Mouse (Mus musculus) MEL (cell line): ENCODE results near the gene Sgk2. TPM values are rescaled to one million over a fixed set of nuclear protein-coding genes. Genes with fewer than 3 reads are reported as not detected.

ENCODE experiments used
- DNase-seq: peaks from one replicate; pipeline ENCODE4 v3.0.0; 2011; ENCODE audit warnings: low read depth, low spot score
- H3K27ac ChIP-seq: 2 replicates; pipeline ENCODE4 v1.5.1; 2012; ENCODE audit warnings: low read depth, mild to moderate bottlenecking, control low read depth, low read length, moderate library complexity; ENCODE audit not compliant: control insufficient read depth
- H3K27me3 ChIP-seq, 2 experiments: fragments of 150-350 bp in 1 of 2; sonication (generic) in 1 of 2; 2 replicates each; pipeline ENCODE4 v1.6.1; 2012; ENCODE audit warnings: low read length in 2 of 2, mild to moderate bottlenecking in 2 of 2, improper control_type of control experiment in 1 of 2, moderate library complexity in 1 of 2; ENCODE audit not compliant: insufficient read depth in 2 of 2, control insufficient read depth in 1 of 2
- H3K36me3 ChIP-seq, 2 experiments: 2 replicates each; pipeline ENCODE4 v1.6.1; 2012 to 2014; ENCODE audit warnings: low read length in 2 of 2, improper control_type of control experiment in 1 of 2, inconsistent platforms in 1 of 2, mild to moderate bottlenecking in 1 of 2; ENCODE audit not compliant: insufficient read depth in 2 of 2, control insufficient read depth in 1 of 2
- H3K4me1 ChIP-seq, 2 experiments: fragments of 150-350 bp in 1 of 2; sonication (generic) in 1 of 2; 2 replicates each; pipeline ENCODE4 v1.6.1; 2012; ENCODE audit warnings: low read length in 2 of 2, improper control_type of control experiment in 1 of 2, mild to moderate bottlenecking in 1 of 2; ENCODE audit not compliant: insufficient read depth in 2 of 2, control insufficient read depth in 1 of 2
- H3K4me3 ChIP-seq, 2 experiments: fragments of 150-350 bp in 1 of 2; sonication (generic) in 1 of 2; 2 replicates each; pipeline ENCODE4 v1.5.1; 2012; ENCODE audit warnings: low read depth in 2 of 2, low read length in 2 of 2, mild to moderate bottlenecking in 2 of 2, moderate library complexity in 2 of 2, control low read depth in 1 of 2, improper control_type of control experiment in 1 of 2; ENCODE audit not compliant: control insufficient read depth in 1 of 2, insufficient read depth in 1 of 2
- H3K79me2 ChIP-seq: 2 replicates; pipeline ENCODE4 v1.6.1; 2012; ENCODE audit warnings: mild to moderate bottlenecking, low read length, moderate library complexity; ENCODE audit not compliant: control insufficient read depth, poor library complexity, insufficient read depth
- H3K9ac ChIP-seq: 2 replicates; pipeline ENCODE4 v1.6.1; 2012; ENCODE audit warnings: low read depth, mild to moderate bottlenecking, control low read depth, low read length, moderate library complexity; ENCODE audit not compliant: control insufficient read depth, poor library complexity, severe bottlenecking
- H3K9me3 ChIP-seq: fragments of 150-350 bp; sonication (generic); replicated peaks from 2 replicates; pipeline ENCODE4 v1.6.1; 2012; ENCODE audit warnings: mild to moderate bottlenecking, low read length, improper control_type of control experiment, moderate library complexity; ENCODE audit not compliant: insufficient read depth
- CHD1 ChIP-seq: IDR thresholded peaks from 2 replicates; pipeline ENCODE4 v1.6.1; 2012; ENCODE audit warnings: low read depth, mild to moderate bottlenecking, inconsistent platforms, low read length, improper control_type of control experiment
- CTCF ChIP-seq, 3 experiments: IDR thresholded peaks in 2 of 3; conservative IDR thresholded peaks in 1 of 3; 2 replicates each; pipeline ENCODE4 v1.5.1; 2011 to 2012; ENCODE audit warnings: low read length in 3 of 3, low read depth in 2 of 3, mild to moderate bottlenecking in 2 of 3, improper control_type of control experiment in 1 of 3, inconsistent platforms in 1 of 3, mixed read lengths in 1 of 3, moderate library complexity in 1 of 3; ENCODE audit not compliant: control insufficient read depth in 1 of 3, insufficient read depth in 1 of 3, poor library complexity in 1 of 3, severe bottlenecking in 1 of 3
- ELF1 ChIP-seq: IDR thresholded peaks from 2 replicates; pipeline ENCODE4 v1.6.1; 2014; ENCODE audit warnings: low read depth, mild to moderate bottlenecking, inconsistent platforms, low read length, improper control_type of control experiment, moderate library complexity
- EP300 ChIP-seq, 2 experiments: IDR thresholded peaks; 2 replicates each; pipeline ENCODE4 v1.6.1; 2011; ENCODE audit warnings: improper control_type of control experiment in 2 of 2, low read length in 2 of 2, low read depth in 1 of 2, mild to moderate bottlenecking in 1 of 2
- GABPA ChIP-seq: IDR thresholded peaks from 2 replicates; pipeline ENCODE4 v1.6.1; 2012; ENCODE audit warnings: low read depth, mild to moderate bottlenecking, inconsistent platforms, low read length, improper control_type of control experiment, moderate library complexity
- MYC ChIP-seq: IDR thresholded peaks from 2 replicates; pipeline ENCODE4 v1.6.1; 2011; ENCODE audit warnings: low read depth, mild to moderate bottlenecking, low read length, improper control_type of control experiment, moderate library complexity
- NELFE ChIP-seq: IDR thresholded peaks from 2 replicates; pipeline ENCODE4 v1.6.1; 2011; ENCODE audit warnings: low read depth, low read length, improper control_type of control experiment
- RAD21 ChIP-seq: IDR thresholded peaks from 2 replicates; pipeline ENCODE4 v1.6.1; 2011; ENCODE audit warnings: mild to moderate bottlenecking, low read depth, low read length, improper control_type of control experiment
- RCOR1 ChIP-seq: IDR thresholded peaks from 2 replicates; pipeline ENCODE4 v1.6.1; 2012; ENCODE audit warnings: low read depth, mild to moderate bottlenecking, inconsistent platforms, low read length, improper control_type of control experiment
- SMC3 ChIP-seq: IDR thresholded peaks from 2 replicates; pipeline ENCODE4 v1.6.1; 2011; ENCODE audit warnings: low read depth, low read length, improper control_type of control experiment
- TAL1 ChIP-seq: IDR thresholded peaks from 2 replicates; pipeline ENCODE4 v1.6.1; 2012; ENCODE audit warnings: mild to moderate bottlenecking, inconsistent platforms, low read length, moderate library complexity, mixed read lengths
- TCF12 ChIP-seq: IDR thresholded peaks from 2 replicates; pipeline ENCODE4 v1.6.1; 2014; ENCODE audit warnings: low read depth, mild to moderate bottlenecking, inconsistent platforms, low read length, improper control_type of control experiment, moderate library complexity
- USF1 ChIP-seq: IDR thresholded peaks from 2 replicates; pipeline ENCODE4 v1.6.1; 2014; ENCODE audit warnings: low read depth, mild to moderate bottlenecking, inconsistent platforms, low read length, improper control_type of control experiment, moderate library complexity
- ZC3H11A ChIP-seq: IDR thresholded peaks from 2 replicates; pipeline ENCODE4 v1.6.1; 2012; ENCODE audit warnings: low read depth, mild to moderate bottlenecking, inconsistent platforms, low read length, improper control_type of control experiment
- ZKSCAN1 ChIP-seq: IDR thresholded peaks from 2 replicates; pipeline ENCODE4 v1.6.1; 2012; ENCODE audit warnings: low read depth, mild to moderate bottlenecking, inconsistent platforms, low read length, improper control_type of control experiment, moderate library complexity
- ZMIZ1 ChIP-seq: IDR thresholded peaks from 2 replicates; pipeline ENCODE4 v1.6.1; 2012; ENCODE audit warnings: low read depth, mild to moderate bottlenecking, inconsistent platforms, low read length, improper control_type of control experiment, moderate library complexity
- ZNF384 ChIP-seq: IDR thresholded peaks from 2 replicates; pipeline ENCODE4 v1.6.1; 2012; ENCODE audit warnings: low read depth, mild to moderate bottlenecking, inconsistent platforms, low read length, improper control_type of control experiment
- polyA plus RNA-seq, 2 experiments: library from polyadenylated mRNA; stranded (reverse) in 1 of 2; unstranded in 1 of 2; fragments of >175 nt in 1 of 2; fragments of >200 nt in 1 of 2; gene quantifications; 2 replicates each; pipeline versions ENCODE4 v1.2.1 to v1.2.4; 2012; ENCODE audit warnings: low replicate concordance in 2 of 2, low read depth in 1 of 2; ENCODE audit not compliant: insufficient read length in 2 of 2, insufficient read depth in 1 of 2, missing spikeins in 1 of 2
- total RNA-seq: library from RNA; depleted of rRNA; stranded (reverse); fragments of 300-350 nt; gene quantifications from 2 replicates; pipeline ENCODE4 v1.2.3, GENCODE M21; 2012

Sgk2 gene
- total and polyA plus RNA-seq, 3 experiments = not detected

DNA sequence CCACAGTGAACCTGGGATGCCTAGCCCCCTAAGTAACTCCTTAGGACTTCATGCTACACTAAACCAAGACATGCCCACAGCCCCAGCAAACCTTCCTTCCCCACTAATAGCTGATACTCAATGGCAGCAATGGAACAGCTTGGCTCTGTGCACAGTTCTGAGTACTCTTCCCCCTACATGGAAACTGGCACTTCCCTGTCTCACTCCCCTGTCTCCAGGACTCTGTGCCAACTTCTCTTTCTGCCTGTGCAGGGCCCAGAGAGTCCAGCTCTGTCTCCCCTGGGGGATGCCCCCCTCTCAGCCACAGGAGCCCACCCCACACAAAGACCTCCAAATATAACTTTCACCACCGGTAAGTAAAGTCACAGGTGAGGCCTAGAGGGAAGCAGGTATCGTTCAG, 20.4 kb upstream of the Sgk2 start:
- no peak for DNase-seq
- Histone ChIP-seq H3K27ac (no peak overlapping the region), H3K36me3 (no peaks in the 10 kb centered on the region), H3K9me3 (no peaks in the 10 kb centered on the region), H3K4me1 (no peaks in the 10 kb centered on the region)
- TF ChIP-seq ELF1 (no peak), ZKSCAN1 (no peak)
- TF ChIP-seq, all 39 proteins: peak for 0
- Histone ChIP-seq H3K27me3 (no peaks in the 10 kb centered on the region), H3K9ac (no peak overlapping the region), H3K79me2 (no peaks in the 10 kb centered on the region), H3K4me3 (no peak overlapping the region)

- no peaks in the 10 kb centered on the region for H3K27me3 ChIP-seq
- H3K9ac ChIP-seq = no peak overlapping the region
- peak; percentile 48 for DNase-seq
Observed at GRCm38 (mm10) chr2:162968357-162968756, 18.8 kb upstream of the Sgk2 start.

GRCm38 (mm10) chr2:162969101-162969500, 18.0 kb upstream of the Sgk2 start:
- Histone ChIP-seq H3K27me3 (no peaks in the 10 kb centered on the region), H3K9me3 (no peaks in the 10 kb centered on the region), H3K79me2 (no peaks in the 10 kb centered on the region)
- TF ChIP-seq ZMIZ1 (no peak), ZKSCAN1 (no peak), CHD1 (no peak), TCF12 (no peak), USF1 (no peak), GABPA (no peak), TAL1 (no peak), EP300 (IDR thresholded peaks at IDR 0.05; ENCODE audit: low read depth in 1 of 2, low read length in 2 of 2) (no peak), MYC (no peak)
- TF ChIP-seq, all 39 proteins: peak for 0
- Histone ChIP-seq H3K9ac (no peak overlapping the region), H3K4me1 (no peaks in the 10 kb centered on the region), H3K36me3 (no peaks in the 10 kb centered on the region), H3K27ac (no peak overlapping the region), H3K4me3 (no peak overlapping the region)
- no peak for DNase-seq

More at GRCm38 (mm10) chr2:162968357-162968756, 18.8 kb upstream of the Sgk2 start:
- Histone ChIP-seq H3K4me3 (no peak overlapping the region), H3K79me2 (no peaks in the 10 kb centered on the region), H3K4me1 (no peaks in the 10 kb centered on the region), H3K36me3 (no peaks in the 10 kb centered on the region), H3K27ac (no peak overlapping the region), H3K9me3 (no peaks in the 10 kb centered on the region)
- TF ChIP-seq RAD21 = peak; percentile 48
- no peak for TF ChIP-seq RCOR1
- peak; percentile 29; the same call in 1 of the 2 replicates for TF ChIP-seq ZC3H11A
- no peak for TF ChIP-seq MYC
- TF ChIP-seq SMC3 = peak; percentile 69
- TF ChIP-seq CTCF (IDR thresholded peaks at IDR 0.05 in 2 of 3, conservative IDR thresholded peaks at IDR 0.05 in 1 of 3; ENCODE audit: control insufficient read depth in 1 of 3, insufficient read depth in 1 of 3, low read depth in 2 of 3, low read length in 3 of 3, poor library complexity in 1 of 3, severe bottlenecking in 1 of 3) = peak; percentile 64 to 85 (median 71)
- no peak for TF ChIP-seq NELFE
- no peak for TF ChIP-seq ZNF384
